Mouse (Mus musculus) v-Abl transformed pro-B cells (cell line): ENCODE data around the gene Hipk1.

Source experiments
- in situ Hi-C, 2 experiments: fragments of 400-800 bp; cut with MboI; formaldehyde crosslinking; loops; one replicate each; pipeline ENCODE4 v1.15.1; 2025; ENCODE audit not compliant: unreplicated experiment in 2 of 2

Gene Hipk1

DNA sequence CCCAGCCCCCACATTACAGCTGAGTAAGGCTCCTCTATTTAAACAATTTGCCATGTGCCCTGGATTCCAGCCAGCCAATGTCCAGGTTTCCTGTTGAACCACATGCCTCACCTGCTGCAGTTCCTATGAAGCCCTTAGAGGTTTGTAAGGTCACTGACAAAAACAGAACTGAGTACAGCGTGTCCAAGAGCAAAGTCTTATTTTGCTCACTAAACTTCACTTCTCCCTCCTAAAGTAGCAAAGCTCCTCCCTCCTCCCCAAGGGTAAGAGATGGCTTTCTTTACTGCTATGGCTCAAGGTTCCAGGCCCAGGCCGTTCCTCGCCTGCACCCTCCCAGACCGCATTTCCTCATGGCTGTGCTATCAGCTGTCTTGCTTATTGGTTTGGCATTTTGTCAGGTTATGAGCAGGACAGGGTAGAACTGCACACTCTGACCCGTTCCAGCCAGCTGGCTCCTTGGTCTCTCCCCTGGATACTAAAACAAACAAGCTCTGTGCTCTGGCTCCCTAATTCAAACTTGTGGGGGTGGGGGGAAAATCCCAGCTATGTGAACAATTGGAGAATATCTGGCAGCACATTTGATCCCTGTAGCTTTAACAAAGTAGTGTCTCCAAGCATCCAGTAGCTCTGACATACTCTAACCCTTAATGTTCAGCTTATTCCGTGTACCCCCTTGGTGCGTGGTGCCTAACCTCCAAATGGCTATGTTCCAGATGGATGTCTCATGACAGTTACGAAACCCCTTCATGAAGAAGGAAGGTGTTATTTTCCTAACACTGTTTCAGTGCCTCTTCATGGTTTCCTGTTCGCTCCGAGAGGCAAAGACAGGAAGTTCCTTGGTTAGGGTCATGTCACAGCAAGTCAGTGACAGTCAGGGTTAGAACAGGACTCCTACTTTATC, 10.5 kb upstream of the Hipk1 start:
- in situ Hi-C loops, result no loop called here

DNA sequence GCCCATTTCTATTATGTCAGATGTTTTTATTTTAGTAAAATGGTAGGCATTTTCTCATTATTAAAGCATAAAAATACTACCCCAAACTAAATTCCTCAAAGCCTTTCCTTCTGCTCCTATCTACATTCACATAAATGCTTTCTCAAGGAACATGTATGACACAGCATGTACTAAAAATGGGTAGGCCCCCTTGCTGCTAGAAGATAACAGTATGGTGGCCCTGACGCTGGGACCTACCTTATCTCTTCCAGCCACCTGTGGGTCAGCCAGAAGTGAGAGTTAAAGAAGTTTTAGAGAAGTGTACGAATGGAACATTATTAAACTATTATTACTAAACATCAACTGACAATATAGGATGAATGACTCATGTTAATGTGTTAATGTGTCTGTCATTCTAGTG, 8.1 kb upstream of the Hipk1 start:
- in situ Hi-C loops, result loop anchor here in 1 of 2 experiments (25.0 kb wide), 2 partner anchors 787 to 1988 kb away; partner anchors contain the start of gene Csde1

DNA sequence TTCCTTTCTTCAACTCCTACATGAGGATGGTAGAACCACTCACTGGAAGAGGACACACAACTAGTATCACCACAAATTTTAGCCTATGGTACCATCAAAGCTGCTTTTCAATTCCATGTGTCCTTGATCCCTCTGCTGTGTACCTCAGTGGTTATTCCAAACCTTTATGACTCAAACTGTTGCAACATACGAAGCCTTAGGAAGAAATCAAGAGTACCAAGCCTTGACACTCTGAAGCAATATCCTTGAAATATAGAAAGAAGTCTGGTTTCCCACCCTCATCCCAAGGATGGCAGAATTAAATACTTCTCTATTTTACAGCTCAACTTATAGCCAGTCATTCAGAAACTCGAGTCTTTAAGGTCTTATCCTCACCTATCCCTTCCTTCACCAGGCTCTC, 5.0 kb upstream of the Hipk1 start:
- in situ Hi-C loops, result loop anchor here in 1 of 2 experiments (25.0 kb wide), 2 partner anchors 784 to 1991 kb away; partner anchors contain the start of gene Csde1

DNA sequence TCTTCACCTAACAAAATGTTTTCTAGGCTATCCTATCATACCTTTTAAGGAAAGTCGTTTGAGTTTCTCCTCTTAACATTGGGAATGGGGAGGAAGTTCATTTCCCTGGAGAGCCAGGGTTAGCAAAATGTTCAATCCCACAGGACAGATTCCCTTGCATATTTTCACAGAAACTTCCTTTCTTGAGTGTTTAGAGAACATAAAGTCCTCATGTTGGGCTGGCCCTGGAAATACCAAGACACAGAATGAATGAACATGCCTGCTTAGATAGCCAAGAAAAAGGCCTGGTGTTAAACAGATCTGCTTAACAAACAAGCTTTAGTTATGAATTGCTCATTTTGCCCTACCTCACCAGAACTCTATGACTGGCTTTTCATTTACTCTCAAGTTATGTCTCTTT, 1.2 kb upstream of the Hipk1 start:
- in situ Hi-C loops, result loop anchor here in 1 of 2 experiments (25.0 kb wide), 2 partner anchors 780 to 1995 kb away; partner anchors contain the start of gene Csde1

DNA sequence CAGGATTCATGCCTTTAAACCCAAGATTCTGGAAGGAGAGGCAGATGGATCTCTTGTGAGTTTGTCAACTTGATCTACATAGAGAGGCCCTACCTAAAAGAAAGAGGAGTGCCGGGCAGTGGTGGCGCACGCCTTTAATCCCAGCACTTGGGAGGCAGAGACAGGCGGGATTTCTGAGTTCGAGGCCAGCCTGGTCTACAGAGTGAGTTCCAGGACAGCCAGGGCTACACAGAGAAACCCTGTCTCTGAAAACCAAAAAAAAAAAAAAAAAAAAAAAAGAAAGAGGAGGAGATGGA, 696 bp upstream of the Hipk1 start:
- in situ Hi-C loops, result loop anchor here in 1 of 2 experiments (25.0 kb wide), 2 partner anchors 780 to 1995 kb away; partner anchors contain the start of gene Csde1

DNA sequence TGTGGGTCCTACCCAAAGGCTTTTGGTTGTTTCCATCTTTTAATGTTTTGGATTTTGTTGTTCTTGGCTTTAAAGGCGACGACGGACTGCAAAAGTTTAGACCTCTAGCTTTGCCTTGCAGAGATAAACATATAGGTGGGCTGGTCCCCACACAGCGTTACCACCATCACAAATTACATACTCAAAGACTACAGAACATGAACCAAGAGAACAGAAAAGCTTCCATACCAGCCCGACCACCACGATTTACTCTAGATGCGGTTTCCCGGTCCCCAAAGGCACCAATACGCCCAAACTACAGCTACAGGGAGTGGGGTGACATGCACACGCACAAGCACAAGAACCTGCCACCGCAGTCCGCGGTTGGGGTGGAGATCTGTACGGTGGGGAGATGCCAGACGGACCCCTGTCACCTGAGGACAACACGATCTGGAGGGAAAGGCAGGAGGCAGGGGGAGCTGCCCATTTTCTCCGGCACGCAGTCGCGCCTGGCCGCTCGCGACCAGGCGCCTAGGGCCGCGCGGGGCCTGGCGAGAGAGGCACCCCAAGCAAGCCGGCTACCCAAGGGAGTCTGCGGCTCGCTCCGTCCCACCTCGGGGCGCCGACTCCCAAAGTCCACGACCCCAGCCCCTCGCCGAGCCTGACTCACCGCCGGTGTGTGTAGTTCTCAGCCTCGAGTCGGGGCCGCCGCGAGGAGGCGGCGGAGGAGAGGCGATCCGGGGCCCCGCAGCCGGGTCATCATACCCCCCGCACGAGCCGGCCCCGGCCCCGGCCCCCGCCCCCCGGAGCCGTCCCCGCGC, 817 bp downstream of the Hipk1 start:
- in situ Hi-C loops, result loop anchor here in 1 of 2 experiments (25.0 kb wide), 2 partner anchors 778 to 1997 kb away; partner anchors contain the start of gene Csde1

DNA sequence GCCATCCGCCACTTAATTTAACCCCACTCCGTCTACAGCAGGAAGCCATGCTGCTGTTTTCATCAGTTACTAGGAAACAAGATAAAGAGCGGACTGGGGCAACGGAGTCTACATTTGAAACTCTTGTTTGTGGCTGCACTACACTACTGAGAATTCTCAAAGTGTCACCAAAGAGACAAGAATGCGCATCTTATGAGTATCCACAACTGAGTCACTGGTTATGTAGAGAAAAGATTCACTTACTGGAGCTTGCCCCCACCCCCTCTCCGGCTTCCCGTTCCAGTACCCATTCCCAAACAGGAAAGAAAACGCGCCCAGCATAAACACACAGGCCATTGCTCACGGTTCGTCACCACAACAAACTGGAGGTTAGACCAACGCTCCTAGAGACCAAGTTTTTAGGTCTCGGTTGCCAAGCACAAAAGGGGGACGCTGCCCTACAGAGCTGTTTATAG, 1.4 kb downstream of the Hipk1 start:
- in situ Hi-C loops, result loop anchor here (5.0 to 25.0 kb wide), 3 partner anchors 48 to 1997 kb away; partner anchors contain the start of gene Csde1 (in 1 of the 2)

DNA sequence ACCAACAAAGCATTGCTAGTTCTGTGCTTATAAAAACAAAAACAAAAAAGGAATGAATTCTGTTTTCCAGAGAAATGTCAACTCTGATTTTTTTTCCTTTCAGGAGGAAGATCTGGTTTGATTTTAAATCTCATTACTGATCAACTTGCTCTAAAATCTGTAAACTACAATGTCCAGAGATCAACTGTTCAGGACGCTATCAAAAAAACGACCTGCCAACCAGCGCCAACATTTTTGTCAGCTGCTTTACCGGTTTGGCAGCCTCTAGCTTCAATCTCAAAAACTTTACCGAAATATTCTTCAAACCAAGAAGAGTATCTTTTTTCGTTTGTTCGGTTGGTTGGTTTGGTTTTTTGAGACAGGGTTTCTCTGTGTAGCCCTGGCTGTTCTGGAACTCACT, 2.3 kb downstream of the Hipk1 start:
- in situ Hi-C loops, result loop anchor here (5.0 to 25.0 kb wide), 3 partner anchors 47 to 1998 kb away; partner anchors contain the start of gene Csde1 (in 1 of the 2)

DNA sequence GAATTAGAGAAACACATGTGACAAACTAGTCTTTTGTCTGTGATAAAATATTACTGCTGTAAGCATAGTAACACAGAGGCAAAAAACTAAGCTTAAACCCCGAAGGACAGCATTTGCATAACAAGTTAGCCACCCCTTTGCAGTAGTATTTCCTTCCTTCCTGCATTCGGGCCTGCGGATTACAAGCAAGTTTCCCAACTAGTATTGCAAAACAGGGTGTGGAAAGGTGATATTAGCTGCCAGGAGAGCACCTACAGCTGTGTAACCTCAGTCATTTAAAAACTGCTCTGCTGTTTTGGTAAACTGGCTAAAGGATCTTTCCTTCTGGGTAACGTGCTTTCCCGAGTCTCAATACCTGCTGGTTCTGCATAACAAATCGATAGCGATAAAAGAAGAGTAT, 4.1 kb downstream of the Hipk1 start:
- in situ Hi-C loops, result loop anchor here (5.0 to 25.0 kb wide), 3 partner anchors 45 to 2000 kb away; partner anchors contain the start of gene Csde1 (in 1 of the 2)

DNA sequence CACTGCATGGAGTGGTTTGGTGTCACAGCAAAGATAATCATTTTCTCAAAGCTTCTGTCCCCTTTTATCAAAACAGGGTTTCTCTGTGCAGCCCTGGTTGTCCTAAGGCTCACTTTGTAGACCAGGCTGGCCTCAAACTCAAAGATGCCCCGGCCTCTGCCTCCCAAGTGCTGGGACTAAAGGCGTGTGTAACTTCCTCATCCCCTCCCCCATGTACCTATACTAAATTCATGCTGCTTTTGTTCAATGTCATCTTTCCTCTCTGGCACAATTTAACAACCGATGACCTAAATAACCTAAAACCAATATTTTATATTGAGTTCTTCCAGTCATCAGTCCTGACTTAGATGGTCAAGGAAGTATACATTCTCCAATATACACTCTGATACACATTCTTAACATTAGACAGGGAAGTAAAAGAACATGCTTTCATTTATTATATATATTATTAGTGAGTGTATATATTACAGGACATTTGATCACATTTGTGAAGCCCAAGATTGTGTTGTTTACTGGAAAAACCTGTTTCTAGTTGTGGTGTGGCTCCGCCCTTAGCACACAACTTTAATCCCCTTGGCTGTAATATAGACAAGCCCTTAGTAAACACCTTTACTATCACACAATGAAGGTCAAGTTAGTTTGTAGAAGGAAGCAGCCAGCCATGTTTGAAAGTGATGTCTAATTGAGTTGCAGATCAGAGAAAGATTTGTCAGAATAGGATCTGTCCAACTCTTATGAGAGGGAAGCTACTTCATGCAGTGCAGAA, 8.3 kb downstream of the Hipk1 start:
- in situ Hi-C loops, result loop anchor here in 1 of 2 experiments (25.0 kb wide), 2 partner anchors 771 to 2004 kb away; partner anchors contain the start of gene Csde1

DNA sequence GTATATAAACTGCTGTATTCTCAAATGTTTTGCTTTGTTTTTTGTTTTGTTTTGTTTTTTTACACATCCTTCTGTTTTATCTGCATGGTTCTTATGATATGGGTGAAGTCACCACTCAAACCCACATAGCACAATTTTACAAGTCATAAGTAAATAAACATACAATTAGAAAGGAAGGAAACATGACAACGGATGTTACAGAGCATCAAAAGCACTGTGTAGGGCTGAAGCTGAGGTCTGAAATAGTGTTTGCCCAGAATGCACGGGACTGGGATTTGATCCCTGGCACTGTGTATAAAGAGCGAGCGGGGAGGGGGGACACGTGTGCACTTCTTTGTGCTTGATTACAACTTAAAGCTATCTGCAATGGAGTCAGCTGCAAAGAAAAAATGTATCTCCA, 10.6 kb downstream of the Hipk1 start:
- in situ Hi-C loops, result loop anchor here in 1 of 2 experiments (25.0 kb wide), 2 partner anchors 768 to 2007 kb away; partner anchors contain the start of gene Csde1

DNA sequence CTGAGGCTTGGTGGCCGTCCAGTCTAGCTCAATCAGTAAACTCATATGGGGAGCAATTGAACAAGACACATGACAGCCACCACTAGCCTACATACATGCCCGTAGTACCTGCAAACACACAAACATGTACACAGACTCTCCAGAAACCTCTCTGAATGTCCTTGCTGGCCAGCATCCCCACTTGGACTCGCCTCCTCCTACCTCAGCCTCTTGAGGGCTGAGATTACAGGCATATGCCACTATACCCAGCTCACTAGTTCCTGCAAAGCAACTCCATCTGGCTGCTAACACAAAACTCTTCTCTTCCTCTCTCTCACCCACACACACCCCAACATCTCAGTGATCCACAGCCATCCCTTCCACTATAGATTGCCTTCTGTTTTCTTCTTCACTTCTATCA, 11.1 kb downstream of the Hipk1 start:
- in situ Hi-C loops, result loop anchor here in 1 of 2 experiments (25.0 kb wide), 2 partner anchors 768 to 2007 kb away; partner anchors contain the start of gene Csde1

DNA sequence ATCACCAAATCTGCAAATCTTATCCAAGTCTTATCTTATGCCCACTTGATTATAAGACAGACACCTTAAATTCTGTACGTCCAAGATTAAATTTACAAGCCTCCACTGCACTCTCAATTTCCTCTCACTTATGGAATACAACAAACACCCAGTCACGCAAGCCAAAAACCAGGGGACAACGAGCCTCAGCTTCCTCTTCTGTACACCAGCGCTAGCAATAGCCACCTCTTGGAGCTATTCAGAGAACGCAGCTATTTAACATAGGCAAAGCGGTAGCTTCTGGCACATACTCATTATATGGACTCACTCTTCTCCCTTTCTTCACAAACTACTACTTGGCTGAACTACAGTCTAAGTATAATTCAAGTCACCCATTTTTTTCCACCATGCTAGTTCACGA, 12.2 kb downstream of the Hipk1 start:
- in situ Hi-C loops, result loop anchor here in 1 of 2 experiments (25.0 kb wide), 2 partner anchors 767 to 2008 kb away; partner anchors contain the start of gene Csde1

DNA sequence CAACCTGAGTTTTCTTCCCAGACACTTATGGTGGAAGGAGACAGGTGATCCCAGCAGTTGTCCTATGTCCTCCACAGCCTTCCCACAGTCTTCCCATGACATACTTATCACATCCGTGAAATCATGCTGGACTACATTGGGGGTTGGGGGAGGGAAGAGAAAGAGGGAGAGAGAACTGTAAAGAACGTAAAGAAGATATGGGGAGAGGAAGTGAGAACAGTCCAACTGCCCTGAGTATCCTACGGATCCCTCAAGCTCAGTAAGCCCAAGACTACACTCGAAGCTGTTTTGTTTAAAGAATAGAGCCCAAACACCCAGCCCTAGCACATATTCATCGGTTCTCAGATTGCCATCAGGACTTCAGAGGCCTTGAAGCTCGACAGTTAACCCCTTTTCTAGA, 12.7 kb downstream of the Hipk1 start:
- in situ Hi-C loops, result loop anchor here in 1 of 2 experiments (25.0 kb wide), 2 partner anchors 766 to 2009 kb away; partner anchors contain the start of gene Csde1

DNA sequence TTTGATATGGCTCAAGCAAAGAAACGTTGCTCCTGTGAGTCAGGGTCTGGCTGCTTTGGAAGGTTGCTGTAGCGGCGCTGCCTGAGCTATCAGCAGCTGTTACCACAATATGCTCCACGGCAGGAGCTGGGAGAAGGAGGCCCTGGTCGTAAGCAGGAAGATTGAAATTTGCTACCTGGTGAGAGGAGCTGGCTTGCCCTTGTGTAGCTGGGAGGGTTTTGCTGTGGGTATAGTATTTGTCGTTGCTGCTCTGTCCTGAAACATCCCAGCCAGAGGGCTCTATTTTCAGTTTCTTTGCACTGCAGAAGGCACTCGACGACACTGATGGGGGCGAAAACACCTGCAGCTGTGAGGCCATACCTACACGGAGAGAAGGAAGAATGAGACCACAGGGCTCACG, 13.4 kb downstream of the Hipk1 start:
- in situ Hi-C loops, result loop anchor here in 1 of 2 experiments (25.0 kb wide), 2 partner anchors 766 to 2009 kb away; partner anchors contain the start of gene Csde1

DNA sequence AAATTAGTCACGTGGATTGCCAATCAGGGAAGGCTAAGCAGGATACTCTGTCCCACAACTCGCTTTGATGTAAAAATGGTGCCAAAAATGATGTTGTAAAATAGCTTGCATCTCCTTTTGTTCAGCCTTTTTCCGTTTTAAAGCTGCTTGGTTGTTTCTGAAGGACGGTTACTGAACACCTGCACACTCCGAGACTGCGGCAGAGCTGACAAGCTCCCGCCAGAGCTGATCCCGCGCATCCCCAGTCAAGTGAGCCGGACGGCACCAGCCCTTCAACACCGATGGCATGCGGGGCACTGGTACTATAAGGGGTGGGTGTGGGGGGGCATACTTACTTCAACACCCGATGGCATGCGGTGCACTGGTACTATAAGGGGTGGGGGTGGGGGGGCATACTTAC, 17.4 kb downstream of the Hipk1 start:
- in situ Hi-C loops, result no loop called here

DNA sequence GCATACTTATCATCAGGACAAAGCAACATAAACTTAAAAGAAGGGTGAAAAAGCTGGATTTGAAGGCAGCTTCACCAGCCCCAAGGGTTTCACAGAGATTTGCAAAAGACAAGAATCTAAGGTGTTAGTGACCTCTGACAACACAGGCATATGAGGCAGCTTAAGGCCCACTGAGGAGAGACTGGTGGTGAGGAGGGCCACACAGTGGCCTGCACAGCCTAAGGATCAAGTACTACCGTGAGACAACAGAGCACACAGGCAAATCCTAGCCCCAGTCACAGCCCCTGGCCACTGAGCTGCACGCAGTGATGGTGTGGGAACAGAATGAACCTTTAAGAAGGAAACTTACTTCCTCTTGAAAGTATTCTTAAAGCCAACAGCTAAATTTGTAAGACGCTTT, 17.9 kb downstream of the Hipk1 start:
- in situ Hi-C loops, result no loop called here

DNA sequence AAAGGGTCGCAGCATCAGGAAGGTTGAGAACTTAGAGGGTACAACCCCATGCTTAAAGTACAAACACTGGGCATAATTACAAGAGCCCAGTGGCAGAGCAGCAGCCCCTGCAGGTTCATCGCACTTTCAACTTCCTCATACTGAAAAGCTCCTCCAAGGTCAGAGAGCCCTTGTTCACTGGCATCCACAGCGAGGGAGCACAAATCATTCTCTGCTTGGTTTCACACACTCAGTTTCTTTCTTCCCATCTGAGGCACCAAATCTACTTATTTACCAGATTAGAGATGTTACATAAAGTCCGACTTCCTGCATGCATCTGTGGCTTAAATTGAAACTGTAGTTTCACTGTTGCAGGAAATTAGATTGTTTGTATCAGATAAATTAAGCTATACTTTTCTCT, 18.5 kb downstream of the Hipk1 start:
- in situ Hi-C loops, result no loop called here

DNA sequence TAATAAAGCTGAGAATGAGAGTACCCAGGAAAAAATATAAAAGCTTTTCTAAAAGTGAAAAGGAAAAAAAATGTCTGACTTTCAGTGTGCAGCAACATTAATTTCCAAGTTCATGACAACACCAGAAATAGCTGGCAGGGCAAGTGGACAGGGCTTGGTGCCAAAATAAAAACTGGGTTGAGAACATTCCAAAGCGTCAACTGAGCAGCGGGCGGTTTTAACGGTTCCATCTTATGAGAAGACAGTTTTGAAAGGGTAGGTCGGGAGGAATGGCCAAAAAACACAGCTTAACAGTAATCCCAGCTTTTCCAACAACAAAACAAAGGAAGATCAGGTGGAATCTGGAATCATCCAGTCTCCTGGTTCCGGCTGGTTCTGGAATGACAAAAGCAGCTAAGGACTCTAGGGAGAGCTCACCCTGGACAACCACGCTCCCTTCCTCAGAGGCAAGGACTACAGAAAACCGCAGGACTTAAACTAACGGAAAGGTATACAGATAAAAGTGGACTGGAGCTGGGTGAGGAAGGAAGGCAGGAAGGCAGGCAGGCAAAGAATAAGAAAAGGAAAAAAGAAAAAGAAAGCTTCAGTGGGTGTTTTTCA, 19.7 kb downstream of the Hipk1 start:
- in situ Hi-C loops, result no loop called here
